Mouse (Mus musculus) retina, adult 2 months (tissue): ENCODE measurements around the gene Zswim3.
"Not testable (repeated sequence)": the region's sequence is repeated elsewhere in the genome, so short reads cannot be mapped to it uniquely, and the experiment has no call there.

Source experiments
- DNase-seq: peaks from one replicate; pipeline ENCODE4 v3.0.0-alpha.2; 2012; ENCODE audit warnings: low read depth, low spot score

The Zswim3 gene

DNA sequence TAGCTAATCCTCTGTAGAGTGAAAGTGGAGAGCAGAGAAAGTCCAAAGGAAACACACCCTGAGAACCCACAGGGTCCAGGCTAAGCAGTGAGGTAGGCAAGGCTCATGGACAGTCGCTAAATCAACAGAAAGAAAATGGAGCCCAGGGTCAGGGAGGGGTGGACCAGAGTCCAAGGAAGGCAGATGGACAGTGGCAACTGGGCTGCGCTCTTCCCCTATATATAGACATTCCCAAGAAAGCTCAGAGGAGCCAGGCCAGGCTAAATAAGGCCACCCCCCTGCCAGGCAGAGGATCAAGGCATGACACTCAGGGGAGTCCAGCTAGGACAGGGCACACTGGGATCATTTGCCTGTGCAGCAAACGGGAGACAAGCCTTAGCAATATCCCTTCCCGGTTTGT, 23.0 kb upstream of the Zswim3 start:
- DNase-seq, result no peak

DNA sequence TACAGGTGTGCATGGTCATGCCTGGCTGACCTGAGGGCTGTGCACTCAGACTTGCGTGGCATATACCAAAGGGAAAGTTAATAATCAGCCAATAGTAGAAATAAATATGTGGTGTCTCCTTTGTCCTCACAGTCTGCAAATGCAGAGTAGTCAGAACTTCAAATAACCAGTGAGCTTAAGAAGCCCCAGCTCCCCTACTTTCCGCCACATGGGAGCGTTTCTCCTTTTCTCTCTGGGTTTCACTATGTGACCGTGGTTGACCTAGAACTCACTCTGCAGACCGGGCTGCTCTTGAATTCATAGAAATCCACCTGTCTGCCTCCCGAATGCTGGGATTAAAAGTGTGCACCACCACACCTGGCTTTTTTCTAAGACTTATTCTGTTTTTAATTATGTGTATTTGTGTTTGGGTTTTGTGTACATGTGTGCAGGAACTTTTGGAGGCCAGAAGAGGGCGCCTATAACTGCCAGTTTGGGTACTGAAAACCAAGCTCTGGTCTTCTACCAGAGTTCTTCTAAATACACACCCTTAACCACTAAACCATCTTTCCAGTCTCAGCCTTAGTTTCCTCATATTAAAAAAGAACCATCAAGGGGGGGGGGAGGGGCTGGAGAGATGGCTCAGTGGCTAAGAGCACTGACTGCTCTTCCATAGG, 20.8 kb upstream of the Zswim3 start:
- no peak for DNase-seq

DNA sequence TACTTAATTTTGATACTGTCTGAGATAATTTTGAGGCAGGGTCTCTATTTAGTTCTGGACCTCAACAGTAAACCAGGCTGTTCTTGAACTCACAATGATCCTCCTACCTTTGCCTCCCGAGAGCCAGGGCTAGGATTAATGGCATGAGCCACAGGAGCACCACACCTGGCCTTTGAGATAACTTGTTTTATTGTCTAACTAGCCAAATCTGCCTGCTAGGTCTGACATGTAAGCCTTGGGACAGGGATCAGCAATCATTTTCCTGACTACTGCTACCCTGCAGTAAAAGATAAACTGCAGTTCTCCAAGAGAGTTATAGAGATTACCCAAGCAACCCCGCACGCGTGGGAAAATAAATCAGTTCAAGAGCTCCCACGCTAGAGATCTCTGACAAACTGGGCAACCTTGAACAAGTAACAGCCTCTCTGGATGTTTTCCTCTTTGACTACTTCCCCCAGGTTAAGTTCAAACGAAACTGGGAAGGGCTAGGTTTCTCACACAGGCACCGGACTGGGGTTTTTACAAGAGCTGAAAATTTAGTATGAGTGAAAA, 20.0 kb upstream of the Zswim3 start:
- DNase-seq, result no peak

DNA sequence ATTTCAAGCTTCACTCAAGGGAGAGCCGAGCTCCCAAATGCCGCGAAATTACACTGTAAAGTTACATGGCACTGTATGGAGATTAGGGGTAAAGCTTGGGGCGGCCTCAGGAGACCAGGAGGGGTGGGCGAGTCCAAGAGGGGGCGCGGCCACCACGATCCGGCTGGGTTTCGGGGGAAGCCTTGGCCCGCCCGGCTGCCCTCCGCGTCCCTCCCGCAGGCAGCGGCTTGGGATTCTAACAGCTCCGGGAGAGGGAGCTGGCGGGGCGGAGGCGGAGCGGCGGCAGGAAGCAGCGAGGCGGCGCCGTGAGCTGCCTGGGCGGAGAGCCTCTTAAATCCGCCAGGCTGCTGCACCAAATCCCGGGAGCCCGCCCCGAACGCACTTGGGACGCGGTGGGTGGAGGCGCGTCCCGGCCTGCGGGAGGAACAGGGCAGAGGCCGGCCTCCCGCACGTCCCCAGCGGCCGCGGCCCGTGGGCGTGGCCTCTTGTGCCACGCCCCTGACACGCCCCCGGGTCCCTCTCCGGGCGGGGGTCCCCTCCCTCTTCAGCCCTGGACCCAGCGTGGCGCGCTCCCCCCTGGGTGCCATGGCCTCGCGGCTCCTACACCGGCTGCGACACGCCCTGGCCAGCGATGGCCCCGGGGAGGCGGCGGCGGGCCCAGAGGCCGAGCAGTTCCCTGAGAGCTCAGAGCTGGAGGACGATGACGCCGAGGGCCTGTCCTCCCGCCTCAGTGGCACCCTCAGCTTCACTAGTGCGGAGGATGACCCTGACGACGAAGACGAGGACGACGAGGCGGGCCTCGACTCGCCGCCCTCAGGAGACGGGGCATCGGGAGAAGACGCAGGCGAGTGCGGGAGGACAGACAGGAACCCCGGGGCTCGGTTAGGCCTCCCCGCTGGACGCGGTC, 19.2 kb upstream of the Zswim3 start, which contains the start of gene Snx21:
Gene Snx21 (plus strand): TSS at position 343 of the 907 bp plus-strand sequence.
- peak; percentile 85 for DNase-seq

DNA sequence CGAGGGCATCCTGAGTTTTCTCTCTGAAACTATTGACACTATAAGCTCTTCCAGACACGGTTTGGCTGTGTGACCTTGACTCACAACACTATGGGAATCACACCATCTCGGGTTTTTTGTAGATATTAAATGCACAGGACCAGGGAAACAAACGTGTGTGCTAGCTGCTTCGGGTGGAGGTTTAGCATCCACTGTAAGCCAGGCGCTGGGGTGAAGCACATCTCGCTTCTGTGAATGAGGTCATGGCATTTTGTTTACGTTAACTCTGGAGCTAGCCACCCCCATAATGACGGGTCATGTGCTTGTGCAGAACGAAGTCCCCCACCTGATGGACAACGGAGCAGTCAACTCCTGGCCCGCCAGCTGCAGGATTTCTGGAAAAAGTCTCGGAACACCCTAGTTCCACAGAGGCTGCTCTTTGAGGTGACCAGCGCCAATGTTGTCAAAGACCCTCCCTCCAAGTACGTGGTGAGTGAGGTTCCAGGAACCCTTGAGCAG, 18.5 kb upstream of the Zswim3 start:
- no peak for DNase-seq

DNA sequence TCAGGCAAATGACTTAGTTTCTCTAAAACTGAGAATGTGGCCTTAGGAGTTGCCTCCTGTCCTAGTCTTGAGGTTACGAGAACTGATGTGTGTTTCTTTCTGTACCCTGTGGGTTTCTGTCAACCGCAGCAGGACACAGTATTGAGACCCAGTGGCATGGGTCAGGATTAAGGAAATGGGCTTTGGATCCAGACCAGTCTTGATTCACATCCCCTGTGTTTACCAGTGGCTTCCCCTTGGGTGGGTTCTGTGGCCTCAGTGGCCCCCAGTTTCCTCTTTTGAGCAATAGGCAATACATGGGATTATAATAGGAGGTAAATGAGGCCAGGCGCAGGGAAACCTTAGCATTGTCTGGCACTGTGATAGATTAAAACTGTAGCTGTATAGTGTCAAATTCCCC, 17.9 kb upstream of the Zswim3 start:
- DNase-seq, result no peak

DNA sequence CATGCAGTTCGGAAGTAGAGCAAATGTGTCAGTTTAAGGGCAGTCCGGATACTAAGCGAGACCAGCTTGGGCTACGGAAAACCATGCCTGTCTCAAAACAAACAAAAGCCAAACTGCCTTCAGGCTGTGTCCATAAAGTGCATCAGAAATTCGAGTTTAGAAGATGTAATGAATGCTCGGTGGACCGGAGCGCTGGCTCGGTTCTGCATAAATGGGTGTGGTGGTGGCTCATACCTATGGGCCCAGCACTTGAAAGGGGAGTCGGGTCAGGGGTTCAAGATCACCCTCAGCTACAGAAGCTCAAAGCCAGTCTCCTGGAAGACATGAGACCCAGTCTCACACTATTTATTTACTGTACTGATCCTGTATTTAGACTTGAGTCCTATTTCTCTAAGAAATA, 17.1 kb upstream of the Zswim3 start:
- DNase-seq, result no peak

DNA sequence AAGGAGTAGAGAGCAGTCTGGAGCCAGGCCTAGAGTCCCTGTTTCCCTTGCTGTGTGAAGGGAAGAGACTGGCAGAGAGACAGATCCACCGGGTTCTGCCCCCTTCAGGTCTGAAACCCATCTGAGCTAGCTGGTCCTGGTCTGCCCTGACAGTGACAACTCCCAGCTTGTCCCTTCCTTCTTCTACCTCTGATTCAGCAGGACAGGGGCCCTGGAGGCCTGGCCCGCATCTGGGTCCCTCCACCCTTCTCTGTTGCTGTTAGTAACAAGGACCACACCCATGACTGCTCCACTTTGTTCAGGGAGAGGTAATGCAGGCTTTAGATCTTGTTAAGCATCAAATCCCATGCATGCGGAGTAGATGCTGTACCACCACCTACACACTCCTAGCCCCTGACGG, 16.5 kb upstream of the Zswim3 start:
- no peak for DNase-seq

DNA sequence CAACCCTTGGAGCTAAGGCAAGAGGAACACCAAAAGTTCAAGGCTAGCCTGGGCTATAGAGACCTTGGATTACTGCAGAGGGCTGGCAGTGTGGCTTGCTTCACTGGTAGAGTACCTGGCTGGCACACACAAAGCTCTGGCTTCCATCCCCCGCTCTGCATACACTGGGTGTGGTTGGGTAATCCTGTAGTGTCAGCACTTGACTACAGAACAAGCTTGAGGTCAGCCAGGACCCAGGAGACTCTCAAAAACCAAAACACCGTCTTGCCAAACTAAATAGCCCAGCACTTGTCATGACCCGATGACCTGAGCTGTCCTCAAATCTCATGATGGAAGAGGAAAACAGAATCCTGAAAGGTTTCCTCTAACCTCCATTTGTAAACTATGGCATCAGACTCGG, 14.4 kb upstream of the Zswim3 start:
- DNase-seq, result no peak

DNA sequence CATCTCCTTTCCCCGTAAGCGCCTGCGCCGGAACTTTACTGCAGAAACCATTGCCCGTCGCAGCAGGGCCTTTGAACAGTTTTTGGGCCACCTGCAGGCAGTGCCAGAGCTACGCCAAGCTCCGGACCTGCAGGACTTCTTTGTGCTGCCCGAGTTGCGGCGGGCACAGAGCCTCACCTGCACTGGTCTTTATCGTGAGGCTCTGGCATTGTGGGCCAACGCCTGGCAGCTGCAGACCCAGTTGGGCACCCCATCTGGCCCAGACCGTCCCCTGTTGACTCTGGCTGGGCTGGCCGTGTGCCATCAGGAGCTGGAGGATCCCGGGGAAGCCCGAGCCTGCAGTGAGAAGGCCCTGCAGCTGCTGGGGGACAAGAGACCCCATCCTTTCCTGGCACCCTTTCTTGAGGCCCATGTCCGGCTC, 13.0 kb upstream of the Zswim3 start:
- DNase-seq, result no peak

DNA sequence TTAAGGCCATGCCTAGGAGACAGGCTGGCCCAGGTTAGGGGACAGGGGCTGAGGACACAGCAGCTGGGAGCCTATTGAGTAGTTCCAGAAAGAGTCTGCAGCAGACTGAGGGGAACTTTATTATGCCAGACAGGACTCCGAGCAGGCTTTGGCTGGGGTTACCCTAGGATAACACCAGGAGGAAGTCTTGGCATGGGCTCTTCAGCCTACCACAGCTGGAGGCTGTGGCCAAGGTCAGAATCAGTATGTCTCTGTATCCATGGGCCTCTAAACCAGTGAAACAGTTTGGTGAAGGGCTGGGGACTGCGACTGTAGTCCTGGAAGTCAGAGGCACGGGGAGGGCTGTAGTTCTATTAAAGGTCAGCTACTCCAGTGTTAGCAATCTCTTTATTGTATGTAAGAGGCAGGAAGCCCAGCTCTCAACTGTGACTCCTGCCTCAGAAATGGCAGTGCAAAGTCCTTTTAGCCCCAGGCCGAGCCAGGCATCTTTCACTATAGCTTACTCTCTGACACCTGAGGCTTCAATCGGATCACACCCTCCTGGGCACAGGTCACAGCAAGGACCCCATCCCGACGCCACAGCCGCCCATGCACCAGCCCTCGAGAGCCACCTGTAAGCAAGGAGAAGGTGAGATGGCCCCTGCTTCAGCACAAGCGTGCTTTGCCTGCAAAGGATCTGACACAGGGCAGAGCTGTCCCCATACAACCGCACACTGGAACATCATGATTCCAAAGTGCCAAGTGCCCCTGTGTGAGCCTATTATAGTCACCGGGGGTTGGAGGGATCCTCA, 12.3 kb upstream of the Zswim3 start:
- no peak for DNase-seq

DNA sequence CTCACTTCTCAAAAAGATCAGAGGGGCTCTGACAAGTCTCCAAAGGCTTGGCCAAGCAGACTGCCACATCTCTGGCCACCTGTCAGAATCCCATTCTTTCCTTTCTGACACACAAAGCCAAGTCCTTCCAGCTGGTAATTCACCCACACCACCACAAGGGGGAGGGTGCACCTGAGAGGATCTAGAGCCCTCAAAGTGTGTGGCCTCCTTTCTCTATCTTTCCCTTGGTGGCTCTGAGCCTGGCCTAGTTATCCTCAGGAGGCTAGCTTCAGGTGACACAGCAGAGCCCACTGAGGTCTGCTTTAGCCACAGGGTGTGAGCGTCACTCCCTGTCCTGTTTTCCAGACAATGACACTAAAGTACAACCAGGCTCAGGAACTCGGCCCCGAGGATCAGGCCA, 11.7 kb upstream of the Zswim3 start:
- DNase-seq, result no peak

DNA sequence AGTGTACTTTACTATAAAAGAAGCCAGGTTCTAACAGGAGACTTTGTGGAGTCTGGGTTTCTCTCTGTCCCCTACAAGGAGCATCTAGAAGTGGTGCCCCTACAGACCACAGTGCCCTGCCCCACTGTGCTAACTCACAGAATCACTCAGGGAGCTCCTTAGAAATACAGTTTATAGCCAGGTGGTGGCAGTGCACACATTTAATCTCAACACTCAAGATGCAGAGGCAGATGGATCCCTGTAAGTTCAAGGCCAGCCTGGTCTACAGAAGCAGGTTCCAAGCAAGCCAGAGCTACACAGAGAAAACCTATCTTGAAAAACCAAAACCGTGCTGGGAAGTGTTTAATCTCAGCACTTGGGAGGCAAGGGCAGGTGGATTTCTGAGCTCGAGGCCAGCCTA, 11.1 kb upstream of the Zswim3 start:
- DNase-seq, result no peak

DNA sequence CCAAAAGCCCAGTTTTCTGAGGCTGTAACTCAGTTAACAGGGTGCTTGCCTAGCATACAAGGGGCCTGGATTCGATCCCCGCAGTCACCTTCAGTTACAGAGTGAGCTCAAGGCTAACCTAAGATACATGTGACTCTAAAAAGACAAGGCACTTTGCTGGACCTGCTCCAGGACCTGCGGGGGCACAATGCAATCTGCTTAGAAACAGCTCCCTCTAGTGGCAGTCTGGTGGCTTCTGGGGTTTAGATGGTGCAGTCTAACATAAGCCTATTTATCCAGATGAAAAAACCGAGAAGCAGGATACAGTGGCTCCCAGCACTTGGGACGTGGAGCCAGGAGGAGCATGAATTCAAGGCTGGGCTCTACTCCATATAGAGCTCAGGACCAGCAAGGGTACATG, 10.6 kb upstream of the Zswim3 start:
- peak; percentile 79 for DNase-seq

DNA sequence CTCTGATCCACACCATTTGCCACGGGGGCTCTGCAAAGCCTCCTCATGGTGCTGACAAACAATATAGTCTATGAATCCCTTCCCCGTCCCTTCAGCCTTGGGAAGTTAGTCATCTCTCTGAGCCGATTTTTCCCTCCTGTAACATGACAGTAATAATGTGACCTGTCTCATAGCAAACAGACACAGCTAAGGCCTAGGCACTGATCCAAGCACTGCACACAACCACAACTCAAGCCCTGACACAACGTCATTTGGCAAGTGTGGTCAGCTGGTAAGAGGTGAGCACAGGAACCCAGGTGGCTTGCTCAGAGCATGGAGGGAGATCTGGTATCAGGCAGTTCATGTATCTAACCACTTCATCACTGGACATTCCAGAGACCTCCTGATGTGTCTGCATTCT, 9.0 kb upstream of the Zswim3 start:
- DNase-seq, result no peak

DNA sequence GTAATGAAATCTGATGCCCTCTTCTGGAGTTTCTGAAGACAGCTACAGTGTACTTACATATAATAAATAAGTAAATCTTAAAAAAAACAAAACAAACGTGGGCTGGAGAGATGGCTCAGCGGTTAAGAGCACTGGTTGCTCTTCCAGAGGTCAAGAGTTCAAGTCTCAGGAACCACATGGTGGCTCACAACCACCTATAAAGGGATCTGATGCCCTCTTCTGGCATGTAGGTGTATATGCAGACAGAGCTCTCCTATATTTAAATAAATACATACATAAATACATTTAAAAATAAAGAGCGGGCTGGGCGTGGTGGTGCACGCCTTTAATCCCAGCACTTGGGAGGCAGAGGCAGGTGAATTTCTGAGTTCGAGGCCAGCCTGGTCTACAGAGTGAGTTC, 6.3 kb upstream of the Zswim3 start:
- DNase-seq, result not testable (repeated sequence)

DNA sequence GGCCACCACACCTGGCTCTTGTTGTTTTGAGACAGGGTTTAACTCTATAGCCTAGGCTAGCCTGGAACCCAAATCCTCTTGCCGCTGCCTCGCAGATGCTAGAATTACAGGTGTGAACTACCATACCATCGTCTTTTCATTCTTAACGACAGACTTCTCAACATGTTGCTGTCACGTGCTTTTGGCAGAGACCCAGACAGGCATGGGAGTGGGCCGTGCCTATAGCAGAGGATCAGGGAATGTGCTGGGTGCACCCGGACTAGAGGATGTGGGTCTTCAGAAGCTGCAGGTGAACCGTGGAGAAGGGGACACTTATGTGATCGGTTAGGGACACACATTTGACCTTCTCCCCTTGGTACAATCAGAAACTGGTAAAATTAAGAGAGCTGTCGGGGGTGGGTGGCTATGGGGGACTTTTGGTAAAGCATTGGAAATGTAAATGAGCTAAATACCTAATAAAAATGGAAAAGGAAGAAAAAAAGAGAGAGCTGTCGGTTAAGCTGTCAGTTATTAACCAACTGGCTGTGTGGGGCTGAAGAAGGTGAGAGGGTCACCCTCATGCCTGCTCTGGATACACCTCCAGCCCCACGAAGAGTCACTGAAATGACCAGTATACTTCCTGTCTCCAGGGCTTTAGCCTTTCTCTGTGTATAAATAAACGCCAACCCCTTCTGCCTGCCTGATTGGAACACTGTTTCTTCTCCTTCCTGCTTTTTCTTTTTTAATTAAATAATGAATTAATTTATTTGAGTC, 4.5 kb upstream of the Zswim3 start:
- no peak for DNase-seq

DNA sequence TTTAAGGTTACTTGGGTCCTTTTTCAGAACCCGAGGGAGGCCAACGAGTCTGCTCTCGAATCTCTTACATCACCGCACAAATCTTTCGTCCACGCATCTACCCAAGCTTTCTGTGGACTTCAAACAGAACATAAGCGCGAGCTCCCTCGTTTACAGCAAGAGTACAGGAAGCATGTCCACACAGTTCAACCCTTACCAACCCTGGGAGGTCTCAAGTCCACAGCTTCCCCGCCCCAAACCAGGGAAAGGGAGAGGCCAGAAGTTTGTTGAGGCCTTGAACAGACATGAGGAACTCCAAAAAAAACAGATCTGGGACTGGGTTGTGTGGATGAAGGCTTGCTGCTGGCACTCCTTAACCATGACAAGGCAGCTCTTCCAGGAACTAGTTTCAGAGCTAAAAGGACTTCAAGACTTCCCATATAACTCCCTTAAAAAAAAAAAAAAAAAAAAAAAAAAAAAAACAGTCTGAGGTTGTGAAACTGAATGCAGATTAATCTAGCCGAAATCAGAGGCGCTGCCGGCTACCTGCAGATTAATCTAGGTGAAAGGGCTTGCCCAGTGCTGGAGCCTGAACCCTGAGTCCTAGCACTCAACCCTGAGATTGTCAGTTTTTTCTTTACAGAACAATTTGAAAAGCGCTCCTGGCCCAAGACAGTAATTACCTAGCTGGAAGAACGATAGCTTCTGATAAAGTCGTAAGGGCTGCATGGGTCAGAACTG, 1.5 kb upstream of the Zswim3 start:
- no peak for DNase-seq

DNA sequence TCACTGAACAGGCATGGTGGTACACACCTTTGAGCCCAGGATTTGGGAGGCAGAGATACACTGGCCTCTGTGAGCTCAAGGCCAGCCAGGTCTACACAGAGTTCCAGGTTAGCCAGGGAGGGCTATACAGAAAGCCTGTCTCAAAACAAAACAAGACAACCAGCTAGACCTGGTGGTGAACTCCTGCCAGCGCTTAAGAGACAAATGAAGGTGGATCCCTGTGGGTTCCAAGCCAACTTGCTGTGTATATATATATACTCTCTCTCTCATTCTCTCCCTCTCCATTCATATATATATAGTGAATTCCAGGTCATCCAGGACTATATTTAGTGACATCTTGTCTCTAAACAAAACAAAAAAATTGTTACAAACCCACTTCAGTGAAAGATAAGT, 981 bp upstream of the Zswim3 start:
- DNase-seq, result no peak

DNA sequence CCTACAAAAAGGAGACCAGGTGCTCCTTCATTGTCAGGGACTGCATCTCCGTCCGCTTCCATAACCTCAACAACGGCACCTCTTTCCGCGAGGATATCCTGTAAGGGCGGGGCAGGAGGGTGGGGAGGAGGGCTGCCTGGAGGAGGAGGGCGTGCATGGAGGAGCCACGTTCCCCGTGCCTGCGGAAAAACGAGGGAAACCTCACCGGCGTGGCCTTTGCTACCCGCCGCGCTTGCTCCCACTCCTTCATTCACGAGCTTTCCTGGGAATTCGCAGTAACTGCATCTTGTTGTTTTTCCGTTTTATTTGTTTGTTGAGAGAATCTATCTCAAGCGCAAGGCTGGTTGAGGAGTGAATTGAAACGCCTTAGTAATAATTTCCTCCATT, 427 bp downstream of the Zswim3 start:
- no peak for DNase-seq
